ENCODE assay signal across 29 mouse cellular contexts in genomic region chr10:32952494-32952893, GRCm38 (mm10).
DNase-seq lines count a peak whose midpoint lies in the region; ATAC-seq and TF ChIP-seq lines count a peak whose summit lies in the region.
"Had no signal": no experiment of that assay in that cellular context is flagged by ENCODE, and none has a peak within 500 bp of the region (broad histone marks: within the 10 kb centered on the region; RNA-seq: fewer than 3 reads in every experiment).

No protein-coding gene starts in this region.

- no peaks in the 10 kb centered on the region for H3K9me3 ChIP-seq in forebrain, embryonic 16.5 days (ENCODE audit: control insufficient read depth, low read length)
- H3K9me3 ChIP-seq in forebrain, embryonic 11.5 days (ENCODE audit: control insufficient read depth, low read length) = no peaks in the 10 kb centered on the region
- no peaks in the 10 kb centered on the region for H3K9me3 ChIP-seq in midbrain, embryonic 14.5 days (ENCODE audit: control insufficient read depth, low read length)
- H3K9me3 ChIP-seq in midbrain, embryonic 16.5 days (replicated peaks; ENCODE audit: control insufficient read depth, low read length, poor library complexity, severe bottlenecking) = no peaks in the 10 kb centered on the region
- H3K9me3 ChIP-seq: hindbrain, embryonic 13.5 days; midbrain, embryonic 12.5 days; neural tube, embryonic 15.5 days; stomach, embryonic 15.5 days had no signal

- no peak overlapping the region for H3K4me3 ChIP-seq in forebrain, embryonic 16.5 days (replicated peaks; ENCODE audit: low read length)
- H3K4me3 ChIP-seq in forebrain, embryonic 11.5 days (ENCODE audit: low read depth, low read length) = no peak overlapping the region
- H3K4me3 ChIP-seq in layer of hippocampus, adult 2 months = no peak overlapping the region
- no peak overlapping the region for H3K4me3 ChIP-seq in midbrain, embryonic 14.5 days (replicated peaks; ENCODE audit: low read depth, low read length)
- no peak overlapping the region for H3K4me3 ChIP-seq in midbrain, embryonic 16.5 days (ENCODE audit: low read depth, low read length)
- H3K4me3 ChIP-seq: gastrocnemius, adult 2 months; heart, adult 2 months; heart, embryonic 12.5 days; hindbrain, embryonic 13.5 days; midbrain, embryonic 12.5 days; neural tube, embryonic 15.5 days; stomach, embryonic 15.5 days had no signal

- TF ChIP-seq CTCF in layer of hippocampus, adult 2 months (conservative IDR thresholded peaks at IDR 0.05) = no peak

- H3K27me3 ChIP-seq in forebrain, embryonic 16.5 days (replicated peaks; ENCODE audit: control insufficient read depth, insufficient read depth, low read length) = no peaks in the 10 kb centered on the region
- no peaks in the 10 kb centered on the region for H3K27me3 ChIP-seq in forebrain, embryonic 11.5 days (ENCODE audit: control insufficient read depth, insufficient read depth, low read length)
- H3K27me3 ChIP-seq in midbrain, embryonic 14.5 days (ENCODE audit: control insufficient read depth, insufficient read depth, low read length) = no peaks in the 10 kb centered on the region
- H3K27me3 ChIP-seq in midbrain, embryonic 16.5 days (ENCODE audit: control insufficient read depth, insufficient read depth, low read depth, low read length) = no peaks in the 10 kb centered on the region
- H3K27me3 ChIP-seq: heart, embryonic 12.5 days; hindbrain, embryonic 13.5 days; midbrain, embryonic 12.5 days; neural tube, embryonic 15.5 days; stomach, embryonic 15.5 days had no signal

- H3K27ac ChIP-seq in forebrain, embryonic 16.5 days (ENCODE audit: low read length) = no peak overlapping the region
- no peak overlapping the region for H3K27ac ChIP-seq in forebrain, embryonic 11.5 days (ENCODE audit: low read depth, low read length)
- peak overlapping the region; percentile 71 for H3K27ac ChIP-seq in layer of hippocampus, adult 2 months
- no peak overlapping the region for H3K27ac ChIP-seq in midbrain, embryonic 14.5 days (replicated peaks; ENCODE audit: low read depth, low read length)
- no peak overlapping the region for H3K27ac ChIP-seq in midbrain, embryonic 16.5 days (ENCODE audit: low read length)
- H3K27ac ChIP-seq: gastrocnemius, adult 2 months; heart, adult 2 months; hindbrain, embryonic 13.5 days; liver, embryonic 14.5 days; midbrain, embryonic 12.5 days; neural tube, embryonic 15.5 days; stomach, embryonic 15.5 days had no signal

- WGBS in forebrain, embryonic 16.5 days = 73% methylated on average over 2 of the region's 2 CpGs
- WGBS in forebrain, embryonic 11.5 days = 91% methylated on average over 2 of the region's 2 CpGs
- 92% methylated on average over 2 of the region's 2 CpGs for WGBS in midbrain, embryonic 14.5 days
- WGBS in midbrain, embryonic 16.5 days = 91% methylated on average over 2 of the region's 2 CpGs

- no peaks in the 10 kb centered on the region for H3K36me3 ChIP-seq in forebrain, embryonic 16.5 days (ENCODE audit: control insufficient read depth, insufficient read depth)
- no peaks in the 10 kb centered on the region for H3K36me3 ChIP-seq in forebrain, embryonic 11.5 days (ENCODE audit: control insufficient read depth, insufficient read depth, low read length)
- H3K36me3 ChIP-seq in midbrain, embryonic 14.5 days (ENCODE audit: control insufficient read depth, insufficient read depth, low read length) = no peaks in the 10 kb centered on the region
- no peaks in the 10 kb centered on the region for H3K36me3 ChIP-seq in midbrain, embryonic 16.5 days (ENCODE audit: control insufficient read depth, insufficient read depth, low read length)
- H3K36me3 ChIP-seq: heart, embryonic 12.5 days; hindbrain, embryonic 13.5 days; midbrain, embryonic 12.5 days; neural tube, embryonic 15.5 days; stomach, embryonic 15.5 days had no signal

- DNase-seq in forebrain, embryonic 11.5 days (ENCODE audit: low spot score) = no peak
- peak in 1 of 2 experiments; percentile 48 for DNase-seq in layer of hippocampus, adult 2 months (ENCODE audit: low spot score in 2 of 2)
- no peak for DNase-seq in layer of hippocampus, postnatal 25 days (ENCODE audit: extremely low spot score in 1 of 2, low spot score in 1 of 2)
- DNase-seq in midbrain, embryonic 14.5 days = peak; percentile 1
- DNase-seq in telencephalon, adult 2 months (ENCODE audit: low read depth, low spot score) = peak; percentile 78
- no peak for DNase-seq in urinary bladder, adult 2 months (ENCODE audit: low spot score)
- DNase-seq: adrenal gland, postnatal 14 days; cerebellum, adult 2 months; cerebellum, postnatal 14 days; gastrocnemius, adult 2 months; gastrocnemius, postnatal 36 days; heart, adult 2 months; heart, postnatal 4 days; kidney, adult 11 months; kidney, postnatal 14 days; liver; lung, adult 2 months; lung, postnatal 14 days; right cerebral cortex, postnatal 25 days; thymus, postnatal 14 days had no signal

- ATAC-seq in forebrain, embryonic 16.5 days = peak; percentile 62
- no peak for ATAC-seq in forebrain, embryonic 11.5 days (replicated peaks; ENCODE audit: low FRiP score)
- ATAC-seq in midbrain, embryonic 14.5 days (ENCODE audit: low FRiP score, low TSS enrichment) = no peak
- ATAC-seq in midbrain, embryonic 16.5 days = no peak
- ATAC-seq: inflammation-experienced regulatory T-cells, adult 6 months had no signal

- no peak overlapping the region for H3K4me2 ChIP-seq in forebrain, embryonic 16.5 days (ENCODE audit: low read length)
- no peak overlapping the region for H3K4me2 ChIP-seq in forebrain, embryonic 11.5 days (ENCODE audit: low read depth, low read length, severe bottlenecking)
- H3K4me2 ChIP-seq in midbrain, embryonic 14.5 days (ENCODE audit: low read length) = no peak overlapping the region
- H3K4me2 ChIP-seq in midbrain, embryonic 16.5 days (ENCODE audit: low read length) = no peak overlapping the region
- H3K4me2 ChIP-seq: heart, embryonic 12.5 days; hindbrain, embryonic 13.5 days; midbrain, embryonic 12.5 days; neural tube, embryonic 15.5 days; stomach, embryonic 15.5 days had no signal

- no peaks in the 10 kb centered on the region for H3K4me1 ChIP-seq in forebrain, embryonic 16.5 days (replicated peaks; ENCODE audit: control insufficient read depth, insufficient read depth, low read length)
- H3K4me1 ChIP-seq in forebrain, embryonic 11.5 days (replicated peaks; ENCODE audit: control insufficient read depth, insufficient read depth, low read length) = no peaks in the 10 kb centered on the region
- H3K4me1 ChIP-seq in midbrain, embryonic 14.5 days (ENCODE audit: control insufficient read depth, insufficient read depth, low read length) = no peaks in the 10 kb centered on the region
- no peaks in the 10 kb centered on the region for H3K4me1 ChIP-seq in midbrain, embryonic 16.5 days (ENCODE audit: control insufficient read depth, insufficient read depth, low read length)
- H3K4me1 ChIP-seq: heart, embryonic 12.5 days; hindbrain, embryonic 13.5 days; midbrain, embryonic 12.5 days; neural tube, embryonic 15.5 days; stomach, embryonic 15.5 days had no signal

- H3K9ac ChIP-seq in forebrain, embryonic 16.5 days (replicated peaks; ENCODE audit: low read depth, low read length) = no peak overlapping the region
- H3K9ac ChIP-seq in forebrain, embryonic 11.5 days (ENCODE audit: low read length) = no peak overlapping the region
- no peak overlapping the region for H3K9ac ChIP-seq in midbrain, embryonic 14.5 days (replicated peaks; ENCODE audit: low read length)
- no peak overlapping the region for H3K9ac ChIP-seq in midbrain, embryonic 16.5 days (ENCODE audit: low read depth, low read length)
- H3K9ac ChIP-seq: heart, embryonic 12.5 days; hindbrain, embryonic 13.5 days; liver, embryonic 14.5 days; midbrain, embryonic 12.5 days; neural tube, embryonic 15.5 days; stomach, embryonic 15.5 days had no signal

Comparison
In these comparisons a context has a peak if more than half of its experiments do, and no peak if none do; other contexts are left out.
1. DNase-seq: peak in midbrain, embryonic 14.5 days (single experiment) and telencephalon, adult 2 months (single experiment); none in forebrain, embryonic 11.5 days (single experiment), layer of hippocampus, postnatal 25 days (0 of 2) and urinary bladder, adult 2 months (single experiment).